7 mouse cellular contexts compared by ENCODE assay signal in genomic region chr19:29046961-29047333, GRCm38 (mm10). TPM values are rescaled to one million over a fixed set of nuclear protein-coding genes. Genes with fewer than 3 reads are reported as not detected.
DNase-seq lines count a peak whose midpoint lies in the region; ATAC-seq and TF ChIP-seq lines count a peak whose summit lies in the region.

No protein-coding gene starts in this region.

- ATAC-seq in lung, embryonic 16.5 days (ENCODE audit: low read depth) = no peak
- no peak for ATAC-seq in embryonic facial prominence, embryonic 14.5 days (ENCODE audit: low read depth)
- ATAC-seq in intestine, postnatal 0 days = no peak
- ATAC-seq in CD4-positive, CD25-positive, alpha-beta regulatory T cell, adult 4 months = no peak

- no peaks in the 10 kb centered on the region for H3K9me3 ChIP-seq in lung, embryonic 16.5 days (ENCODE audit: control insufficient read depth, low read length)
- H3K9me3 ChIP-seq in embryonic facial prominence, embryonic 14.5 days (ENCODE audit: control insufficient read depth, low read length) = no peaks in the 10 kb centered on the region
- H3K9me3 ChIP-seq in intestine, postnatal 0 days (ENCODE audit: control insufficient read depth) = no peaks in the 10 kb centered on the region

- TF ChIP-seq CTCF in intestine, postnatal 0 days (IDR thresholded peaks at IDR 0.05; ENCODE audit: low read depth) = no peak
- TF ChIP-seq CTCF in olfactory bulb, adult 2 months (IDR thresholded peaks at IDR 0.05; ENCODE audit: insufficient read depth, low read depth, low read length) = no peak

- H3K27me3 ChIP-seq in lung, embryonic 16.5 days (ENCODE audit: control insufficient read depth, insufficient read depth, low read depth, low read length) = no peaks in the 10 kb centered on the region
- no peaks in the 10 kb centered on the region for H3K27me3 ChIP-seq in embryonic facial prominence, embryonic 14.5 days (replicated peaks; ENCODE audit: control insufficient read depth, insufficient read depth, low read length)
- H3K27me3 ChIP-seq in intestine, postnatal 0 days (replicated peaks; ENCODE audit: control insufficient read depth, insufficient read depth, low read length) = no peaks in the 10 kb centered on the region

- peak overlapping the region; percentile 97 for H3K9ac ChIP-seq in lung, embryonic 16.5 days (ENCODE audit: low read length)
- H3K9ac ChIP-seq in embryonic facial prominence, embryonic 14.5 days (ENCODE audit: low read depth, low read length) = peak overlapping the region; percentile 79
- peak overlapping the region; percentile 75 for H3K9ac ChIP-seq in intestine, postnatal 0 days (ENCODE audit: low read depth, low read length)

- no peak for DNase-seq in lung, postnatal 14 days
- DNase-seq in embryonic facial prominence, embryonic 14.5 days (ENCODE audit: low spot score) = peak; percentile 9
- DNase-seq in layer of hippocampus, adult 11-12 months (ENCODE audit: low spot score) = no peak

- H3K4me2 ChIP-seq in lung, embryonic 16.5 days (ENCODE audit: low read depth, low read length) = peak overlapping the region; percentile 77
- peak overlapping the region; percentile 56 for H3K4me2 ChIP-seq in embryonic facial prominence, embryonic 14.5 days (ENCODE audit: low read depth, low read length)
- peak overlapping the region; percentile 89 for H3K4me2 ChIP-seq in intestine, postnatal 0 days (replicated peaks; ENCODE audit: low read depth)

- peaks cover 25% of the 10 kb centered on the region for H3K4me1 ChIP-seq in lung, embryonic 16.5 days (replicated peaks; ENCODE audit: control insufficient read depth, insufficient read depth, low read length)
- H3K4me1 ChIP-seq in embryonic facial prominence, embryonic 14.5 days (ENCODE audit: control insufficient read depth, insufficient read depth, low read length) = peaks cover 9% of the 10 kb centered on the region; the same call in 1 of the 2 replicates
- H3K4me1 ChIP-seq in intestine, postnatal 0 days (replicated peaks; ENCODE audit: control insufficient read depth, insufficient read depth, low read length) = no peaks in the 10 kb centered on the region
- H3K4me1 ChIP-seq in olfactory bulb, adult 2 months (ENCODE audit: control insufficient read depth, insufficient read depth, low read length) = peaks cover 4% of the 10 kb centered on the region

- TF ChIP-seq POLR2A in olfactory bulb, adult 2 months (IDR thresholded peaks at IDR 0.05; ENCODE audit: insufficient read depth, low read depth, low read length) = no peak

- H3K4me3 ChIP-seq in lung, embryonic 16.5 days (ENCODE audit: low read length) = peak overlapping the region; percentile 92
- H3K4me3 ChIP-seq in embryonic facial prominence, embryonic 14.5 days (ENCODE audit: low read depth, low read length) = peak overlapping the region; percentile 69
- H3K4me3 ChIP-seq in intestine, postnatal 0 days (ENCODE audit: low read depth, low read length) = peak overlapping the region; percentile 65
- peak overlapping the region; percentile 71 for H3K4me3 ChIP-seq in olfactory bulb, adult 2 months (ENCODE audit: insufficient read depth, low read depth, low read length)

- WGBS in lung, embryonic 16.5 days = 14% methylated on average over 4 of the region's 4 CpGs
- 21% methylated on average over 4 of the region's 4 CpGs for WGBS in embryonic facial prominence, embryonic 14.5 days
- 23% methylated on average over 4 of the region's 4 CpGs for WGBS in intestine, postnatal 0 days
- 14% methylated on average over 4 of the region's 4 CpGs for WGBS in olfactory bulb, adult 2 months

- peak overlapping the region; percentile 93 for H3K27ac ChIP-seq in lung, embryonic 16.5 days (ENCODE audit: low read length)
- H3K27ac ChIP-seq in embryonic facial prominence, embryonic 14.5 days (replicated peaks; ENCODE audit: low read depth, low read length) = peak overlapping the region; percentile 86
- H3K27ac ChIP-seq in intestine, postnatal 0 days (ENCODE audit: low read depth, low read length) = peak overlapping the region; percentile 83
- 0 out of 2 replicates have a peak overlapping the region, but pooled peaks have one; percentile 75 for H3K27ac ChIP-seq in olfactory bulb, adult 2 months (ENCODE audit: insufficient read depth, low read depth, low read length)

- no peaks in the 10 kb centered on the region for H3K36me3 ChIP-seq in lung, embryonic 16.5 days (ENCODE audit: control insufficient read depth, insufficient read depth, low read length)
- no peaks in the 10 kb centered on the region for H3K36me3 ChIP-seq in embryonic facial prominence, embryonic 14.5 days (ENCODE audit: control insufficient read depth, insufficient read depth, low read length)
- no peaks in the 10 kb centered on the region for H3K36me3 ChIP-seq in intestine, postnatal 0 days (ENCODE audit: control insufficient read depth, insufficient read depth)

RNA-seq across cellular contexts. Expression of gene Ak3, which starts 0.8 kb away (rescaled TPM):
- polyA plus RNA-seq in lung, embryonic 16.5 days (2015; fragmentation: Nextera tagmentation; extraction: Ambion mirVana) = 79.7 and 80.8 TPM in 2 replicates
- 93.5 and 95.5 TPM in 2 replicates for polyA plus RNA-seq in embryonic facial prominence, embryonic 14.5 days (2014; fragmentation: Nextera tagmentation; extraction: Ambion mirVana)
- 70.4 and 73.9 TPM in 2 replicates for polyA plus RNA-seq in intestine, postnatal 0 days (2015; fragmentation: Nextera tagmentation; extraction: Ambion mirVana)
- not detected in 2 replicates for polyA plus RNA-seq in olfactory bulb, adult 2 months (2012; ENCODE audit: insufficient read depth, insufficient read length, low replicate concordance, missing spikeins)
- 10 to 100 TPM; 15.3 to 16.8 TPM for polyA plus RNA-seq in CD4-positive, CD25-positive, alpha-beta regulatory T cell, adult 4 months (2017; shearing (Covaris generic))

RNA-seq across cellular contexts. Expression of gene Rcl1, which starts 54.2 kb away (rescaled TPM):
- 36.8 and 40.2 TPM in 2 replicates for polyA plus RNA-seq in lung, embryonic 16.5 days (2015; fragmentation: Nextera tagmentation; extraction: Ambion mirVana)
- polyA plus RNA-seq in embryonic facial prominence, embryonic 14.5 days (2014; fragmentation: Nextera tagmentation; extraction: Ambion mirVana) = 44.8 and 52.9 TPM in 2 replicates
- polyA plus RNA-seq in intestine, postnatal 0 days (2015; fragmentation: Nextera tagmentation; extraction: Ambion mirVana) = 16.0 and 17.4 TPM in 2 replicates
- not detected in 2 replicates for polyA plus RNA-seq in olfactory bulb, adult 2 months (2012; ENCODE audit: insufficient read depth, insufficient read length, low replicate concordance, missing spikeins)
- polyA plus RNA-seq in CD4-positive, CD25-positive, alpha-beta regulatory T cell, adult 4 months (2017; shearing (Covaris generic)) = 10 to 100 TPM; 22.2 to 26.9 TPM

RNA-seq across cellular contexts. Expression of gene Cdc37l1, which starts 56.8 kb away (rescaled TPM):
- 36.6 and 37.2 TPM in 2 replicates for polyA plus RNA-seq in lung, embryonic 16.5 days (2015; fragmentation: Nextera tagmentation; extraction: Ambion mirVana)
- polyA plus RNA-seq in embryonic facial prominence, embryonic 14.5 days (2014; fragmentation: Nextera tagmentation; extraction: Ambion mirVana) = 35.8 and 41.8 TPM in 2 replicates
- 19.7 and 23.9 TPM in 2 replicates for polyA plus RNA-seq in intestine, postnatal 0 days (2015; fragmentation: Nextera tagmentation; extraction: Ambion mirVana)
- 483 TPM in 1 of 2 replicates, not detected in the other for polyA plus RNA-seq in olfactory bulb, adult 2 months (2012; ENCODE audit: insufficient read depth, insufficient read length, low replicate concordance, missing spikeins)
- polyA plus RNA-seq in CD4-positive, CD25-positive, alpha-beta regulatory T cell, adult 4 months (2017; shearing (Covaris generic)) = 10 to 100 TPM; 36.0 to 40.7 TPM
